Mouse (Mus musculus) heart, embryonic 15.5 days (tissue): ENCODE results near the gene Krt8. TPM values are rescaled to one million over a fixed set of nuclear protein-coding genes. Genes with fewer than 3 reads are reported as not detected.

ENCODE experiments used
- ATAC-seq: fragments of 200-750 bp; cut with Nextera tagmentation; replicated peaks from 2 replicates; pipeline ENCODE4 v1.8.0; 2017; ENCODE audit warnings: low read depth, moderate TSS enrichment; ENCODE audit not compliant: insufficient number of reproducible peaks, insufficient read depth, low FRiP score
- H3K27ac ChIP-seq: fragments of 300-500 bp; sonication (generic); 2 replicates; pipeline ENCODE4 v1.5.1; 2015; ENCODE audit warnings: mild to moderate bottlenecking, inconsistent platforms
- H3K27me3 ChIP-seq: fragments of 300-500 bp; sonication (generic); 2 replicates; pipeline ENCODE4 v1.6.1; 2015; ENCODE audit warnings: inconsistent platforms
- H3K36me3 ChIP-seq: fragments of 300-500 bp; sonication (generic); 2 replicates; pipeline ENCODE4 v1.6.1; 2015; ENCODE audit warnings: mild to moderate bottlenecking, inconsistent platforms
- H3K4me1 ChIP-seq: fragments of 300-500 bp; sonication (generic); replicated peaks from 2 replicates; pipeline ENCODE4 v1.6.1; 2015; ENCODE audit warnings: inconsistent platforms
- H3K4me2 ChIP-seq: fragments of 300-500 bp; sonication (generic); 2 replicates; pipeline ENCODE4 v1.6.1; 2015; ENCODE audit warnings: inconsistent platforms, mild to moderate bottlenecking, moderate library complexity
- H3K4me3 ChIP-seq: fragments of 300-500 bp; sonication (generic); 2 replicates; pipeline ENCODE4 v1.5.1; 2015; ENCODE audit warnings: mild to moderate bottlenecking, inconsistent platforms
- H3K9ac ChIP-seq: fragments of 300-500 bp; sonication (generic); 2 replicates; pipeline ENCODE4 v1.6.1; 2015; ENCODE audit warnings: mild to moderate bottlenecking, inconsistent platforms
- H3K9me3 ChIP-seq: fragments of 300-500 bp; sonication (generic); replicated peaks from 2 replicates; pipeline ENCODE4 v1.6.1; 2016; ENCODE audit warnings: inconsistent platforms
- WGBS: fragments of 180-500 bp; shearing (Covaris S2); methylation state at CpG from one replicate; pipeline ENCODE4 v1.1.7; 2015; ENCODE audit warnings: mixed read lengths; 5-methylcytosine and 5-hydroxymethylcytosine counted together
- polyA plus RNA-seq: library from polyadenylated mRNA; unstranded; fragments of >200 nt; fragmentation: Nextera tagmentation; extraction: Ambion mirVana; gene quantifications from 2 replicates; pipeline ENCODE4 v1.2.1, GENCODE M21; 2015

The Krt8 gene
- polyA plus RNA-seq, 1 experiment from 2014 or later: 30.3 TPM

- H3K27ac ChIP-seq: no peak overlapping the region
- H3K36me3 ChIP-seq: no peaks in the 10 kb centered on the region
- H3K9me3 ChIP-seq: no peaks in the 10 kb centered on the region
- peaks cover 3% of the 10 kb centered on the region; the same call in 1 of the 2 replicates for H3K27me3 ChIP-seq
- WGBS: 81% methylated on average over 6 of the region's 6 CpGs
- H3K4me1 ChIP-seq: 0 out of 2 replicates have a peak, but pooled peaks cover 5% of the 10 kb centered on the region
- no peak overlapping the region for H3K4me2 ChIP-seq
- H3K4me3 ChIP-seq: no peak overlapping the region
- ATAC-seq: no peak
- no peak overlapping the region for H3K9ac ChIP-seq
Measured at GRCm38 (mm10) chr15:101990946-101991345, 13.3 kb downstream of the Krt8 start.

GRCm38 (mm10) chr15:101988714-101989113 is 15.6 kb downstream of the Krt8 start:
- no peaks in the 10 kb centered on the region; the same call in 1 of the 2 replicates for H3K27me3 ChIP-seq
- 63% methylated on average over 8 of the region's 8 CpGs for WGBS
- no peak overlapping the region for H3K27ac ChIP-seq
- no peaks in the 10 kb centered on the region for H3K9me3 ChIP-seq
- H3K4me3 ChIP-seq: no peak overlapping the region
- peaks cover 10% of the 10 kb centered on the region for H3K4me1 ChIP-seq
- no peak overlapping the region for H3K9ac ChIP-seq
- no peak for ATAC-seq
- H3K4me2 ChIP-seq: no peak overlapping the region
- H3K36me3 ChIP-seq: no peaks in the 10 kb centered on the region

- ATAC-seq: 0 out of 2 replicates have a peak, but pooled peaks have one; percentile 27
- no peaks in the 10 kb centered on the region; the same call in 1 of the 2 replicates for H3K27me3 ChIP-seq
- 2% methylated on average over 10 of the region's 10 CpGs for WGBS
Measured at GRCm38 (mm10) chr15:101988119-101988518, 16.2 kb downstream of the Krt8 start.

GRCm38 (mm10) chr15:101984746-101985145 is 19.5 kb downstream of the Krt8 start:
- no peak overlapping the region for H3K4me3 ChIP-seq
- peak overlapping the region; percentile 60; the same call in 1 of the 2 replicates for H3K4me2 ChIP-seq
- no peak for ATAC-seq
- H3K27ac ChIP-seq: no peak overlapping the region
- H3K27me3 ChIP-seq: no peaks in the 10 kb centered on the region
- WGBS: 14% methylated on average over 6 of the region's 6 CpGs
- H3K36me3 ChIP-seq: no peaks in the 10 kb centered on the region
- no peaks in the 10 kb centered on the region for H3K9me3 ChIP-seq
- H3K9ac ChIP-seq: no peak overlapping the region
- peaks cover 11% of the 10 kb centered on the region for H3K4me1 ChIP-seq

More at GRCm38 (mm10) chr15:101988119-101988518, 16.2 kb downstream of the Krt8 start:
- Histone ChIP-seq H3K4me3 (no peak overlapping the region), H3K9ac (no peak overlapping the region), H3K36me3 (no peaks in the 10 kb centered on the region), H3K4me2 (no peak overlapping the region), H3K9me3 (no peaks in the 10 kb centered on the region), H3K4me1 (peaks cover 11% of the 10 kb centered on the region), H3K27ac (no peak overlapping the region)

GRCm38 (mm10) chr15:101983949-101984601 is 20.2 kb downstream of the Krt8 start:
- H3K27me3 ChIP-seq: no peaks in the 10 kb centered on the region
- H3K27ac ChIP-seq: peak overlapping the region; percentile 73
- 2% methylated on average over 15 of the region's 15 CpGs for WGBS
- peak overlapping the region; percentile 60 for H3K4me2 ChIP-seq
- peak overlapping the region; percentile 34 for H3K4me3 ChIP-seq
- peak; percentile 85 for ATAC-seq
- peaks cover 11% of the 10 kb centered on the region for H3K4me1 ChIP-seq
- no peak overlapping the region for H3K9ac ChIP-seq
- H3K36me3 ChIP-seq: no peaks in the 10 kb centered on the region
- H3K9me3 ChIP-seq: no peaks in the 10 kb centered on the region

GRCm38 (mm10) chr15:101983315-101983948 is 20.9 kb downstream of the Krt8 start:
- Histone ChIP-seq H3K9me3 (no peaks in the 10 kb centered on the region), H3K36me3 (no peaks in the 10 kb centered on the region), H3K4me3 (no peak overlapping the region), H3K9ac (no peak overlapping the region), H3K27me3 (no peaks in the 10 kb centered on the region), H3K27ac (peak overlapping the region; percentile 73), H3K4me2 (peak overlapping the region; percentile 60), H3K4me1 (peaks cover 9% of the 10 kb centered on the region)
- 76% methylated on average over 13 of the region's 13 CpGs for WGBS
- no peak for ATAC-seq

- Histone ChIP-seq H3K36me3 (no peaks in the 10 kb centered on the region), H3K4me1 (peaks cover 25% of the 10 kb centered on the region), H3K9ac (no peak overlapping the region), H3K27me3 (no peaks in the 10 kb centered on the region), H3K4me3 (no peak overlapping the region), H3K27ac (no peak overlapping the region), H3K4me2 (no peak overlapping the region), H3K9me3 (no peaks in the 10 kb centered on the region)
- 45% methylated on average over 6 of the region's 6 CpGs for WGBS
- ATAC-seq: no peak
Measured at GRCm38 (mm10) chr15:101980849-101981248, 23.4 kb downstream of the Krt8 start.

- Histone ChIP-seq H3K27ac (peak overlapping the region; percentile 73), H3K4me1 (peaks cover 22% of the 10 kb centered on the region), H3K9ac (peak overlapping the region; percentile 57), H3K36me3 (no peaks in the 10 kb centered on the region), H3K4me3 (peak overlapping the region; percentile 34), H3K4me2 (peak overlapping the region; percentile 70), H3K27me3 (peaks cover 11% of the 10 kb centered on the region), H3K9me3 (no peaks in the 10 kb centered on the region)
- 3% methylated on average over 39 of the region's 39 CpGs for whole genome bisulfite sequencing
- ATAC-seq: peak; percentile 93
Measured at GRCm38 (mm10) chr15:101977043-101977726, 27.1 kb downstream of the Krt8 start.

GRCm38 (mm10) chr15:101976641-101977040 is 27.6 kb downstream of the Krt8 start:
- Histone ChIP-seq H3K4me1 (peaks cover 22% of the 10 kb centered on the region), H3K27me3 (peaks cover 11% of the 10 kb centered on the region), H3K9me3 (no peaks in the 10 kb centered on the region), H3K4me2 (peak overlapping the region; percentile 70), H3K9ac (peak overlapping the region; percentile 57), H3K27ac (peak overlapping the region; percentile 73), H3K4me3 (no peak overlapping the region), H3K36me3 (no peaks in the 10 kb centered on the region)
- WGBS: 61% methylated on average over 3 of the region's 3 CpGs
- ATAC-seq: no peak

GRCm38 (mm10) chr15:101976023-101976422 is 28.3 kb downstream of the Krt8 start:
- peak overlapping the region; percentile 73; the same call in 1 of the 2 replicates for H3K27ac ChIP-seq
- no peak for ATAC-seq
- 72% methylated on average over 5 of the region's 5 CpGs for WGBS

GRCm38 (mm10) chr15:101974083-101974845 is 30.0 kb downstream of the Krt8 start:
- ATAC-seq: no peak
- 50% methylated on average over 16 of the region's 16 CpGs for WGBS
- peaks cover 22% of the 10 kb centered on the region for H3K4me1 ChIP-seq

More at GRCm38 (mm10) chr15:101976023-101976422, 28.3 kb downstream of the Krt8 start:
- peaks cover 22% of the 10 kb centered on the region for H3K4me1 ChIP-seq
- H3K4me2 ChIP-seq: no peak overlapping the region
- no peak overlapping the region for H3K9ac ChIP-seq
- H3K9me3 ChIP-seq: no peaks in the 10 kb centered on the region
- H3K36me3 ChIP-seq: no peaks in the 10 kb centered on the region
- no peak overlapping the region for H3K4me3 ChIP-seq
- peaks cover 18% of the 10 kb centered on the region for H3K27me3 ChIP-seq

More at GRCm38 (mm10) chr15:101974083-101974845, 30.0 kb downstream of the Krt8 start:
- no peaks in the 10 kb centered on the region for H3K36me3 ChIP-seq
- H3K27ac ChIP-seq: peak overlapping the region; percentile 24; the same call in 1 of the 2 replicates
- H3K9ac ChIP-seq: no peak overlapping the region
- H3K4me2 ChIP-seq: no peak overlapping the region
- H3K9me3 ChIP-seq: no peaks in the 10 kb centered on the region
- peaks cover 21% of the 10 kb centered on the region for H3K27me3 ChIP-seq
- H3K4me3 ChIP-seq: no peak overlapping the region
